Mouse (Mus musculus) heart, postnatal 0 days (tissue): ENCODE measurements around the gene Ube2l3. TPM values are rescaled to one million over a fixed set of nuclear protein-coding genes. Genes with fewer than 3 reads are reported as not detected.
A peak's percentile ranks its signal among the peaks of the same experiment; 100 is the strongest.

Experiments used
- ATAC-seq: fragments of 200-750 bp; cut with Nextera tagmentation; 2 replicates; pipeline ENCODE4 v1.8.0; 2017; ENCODE audit warnings: low read depth, moderate number of reproducible peaks, moderate library complexity; ENCODE audit not compliant: insufficient read depth
- DNase-seq: peaks from one replicate; pipeline ENCODE4 v3.0.0-alpha.2; 2016; ENCODE audit warnings: low spot score
- H3K27ac ChIP-seq: fragments of 300-500 bp; sonication (generic); 2 replicates; pipeline ENCODE4 v1.5.1; 2014; ENCODE audit warnings: low read depth, mild to moderate bottlenecking
- H3K27me3 ChIP-seq: fragments of 300-500 bp; sonication (generic); 2 replicates; pipeline ENCODE4 v1.6.1; 2014; ENCODE audit warnings: low read length, mixed read lengths; ENCODE audit not compliant: control insufficient read depth, insufficient read depth
- H3K36me3 ChIP-seq: fragments of 300-500 bp; sonication (generic); replicated peaks from 2 replicates; pipeline ENCODE4 v1.6.1; 2014; ENCODE audit warnings: low read length, mixed read lengths; ENCODE audit not compliant: control insufficient read depth, insufficient read depth
- H3K4me1 ChIP-seq: fragments of 300-500 bp; sonication (generic); 2 replicates; pipeline ENCODE4 v1.6.1; 2014; ENCODE audit warnings: antibody characterized with exemption; ENCODE audit not compliant: control insufficient read depth, insufficient read depth
- H3K4me2 ChIP-seq: fragments of 300-500 bp; sonication (generic); 2 replicates; pipeline ENCODE4 v1.6.1; 2014; ENCODE audit warnings: low read depth, mild to moderate bottlenecking, low read length, moderate library complexity
- H3K4me3 ChIP-seq: fragments of 300-500 bp; sonication (generic); 2 replicates; pipeline ENCODE4 v1.5.1; 2014; ENCODE audit warnings: low read depth, low read length
- H3K9ac ChIP-seq: fragments of 300-500 bp; sonication (generic); replicated peaks from 2 replicates; pipeline ENCODE4 v1.6.1; 2014; ENCODE audit warnings: low read depth, low read length, mixed read lengths
- H3K9me3 ChIP-seq: fragments of 300-500 bp; sonication (generic); replicated peaks from 2 replicates; pipeline ENCODE4 v1.6.1; 2016; ENCODE audit warnings: low read length; ENCODE audit not compliant: control insufficient read depth
- CTCF ChIP-seq: IDR thresholded peaks from 2 replicates; pipeline ENCODE4 v1.5.1; 2016; ENCODE audit warnings: antibody characterized with exemption, control low read depth, low read depth
- EP300 ChIP-seq: IDR thresholded peaks from 2 replicates; pipeline ENCODE4 v1.6.1; 2016; ENCODE audit warnings: antibody characterized with exemption, low read depth
- WGBS: fragments of 180-500 bp; shearing (Covaris S2); extraction: QIAGEN DNeasy Blood & Tissue Kit; methylation state at CpG from one replicate; pipeline ENCODE4 v1.1.7; 2014; 5-methylcytosine and 5-hydroxymethylcytosine counted together
- polyA plus RNA-seq: library from polyadenylated mRNA; unstranded; fragments of >200 nt; fragmentation: Nextera tagmentation; extraction: Ambion mirVana; gene quantifications from 2 replicates; pipeline ENCODE4 v1.2.1, GENCODE M21; 2015
- total RNA-seq: library from RNA; depleted of rRNA; stranded (reverse); fragments of >200 nt; gene quantifications from 2 replicates; pipeline ENCODE4 v1.2.3, GENCODE M21; 2014; ENCODE audit warnings: low replicate concordance

Ube2l3 gene
- total and polyA plus RNA-seq, 2 experiments from 2014 or later: 62.5 to 254 TPM

DNA sequence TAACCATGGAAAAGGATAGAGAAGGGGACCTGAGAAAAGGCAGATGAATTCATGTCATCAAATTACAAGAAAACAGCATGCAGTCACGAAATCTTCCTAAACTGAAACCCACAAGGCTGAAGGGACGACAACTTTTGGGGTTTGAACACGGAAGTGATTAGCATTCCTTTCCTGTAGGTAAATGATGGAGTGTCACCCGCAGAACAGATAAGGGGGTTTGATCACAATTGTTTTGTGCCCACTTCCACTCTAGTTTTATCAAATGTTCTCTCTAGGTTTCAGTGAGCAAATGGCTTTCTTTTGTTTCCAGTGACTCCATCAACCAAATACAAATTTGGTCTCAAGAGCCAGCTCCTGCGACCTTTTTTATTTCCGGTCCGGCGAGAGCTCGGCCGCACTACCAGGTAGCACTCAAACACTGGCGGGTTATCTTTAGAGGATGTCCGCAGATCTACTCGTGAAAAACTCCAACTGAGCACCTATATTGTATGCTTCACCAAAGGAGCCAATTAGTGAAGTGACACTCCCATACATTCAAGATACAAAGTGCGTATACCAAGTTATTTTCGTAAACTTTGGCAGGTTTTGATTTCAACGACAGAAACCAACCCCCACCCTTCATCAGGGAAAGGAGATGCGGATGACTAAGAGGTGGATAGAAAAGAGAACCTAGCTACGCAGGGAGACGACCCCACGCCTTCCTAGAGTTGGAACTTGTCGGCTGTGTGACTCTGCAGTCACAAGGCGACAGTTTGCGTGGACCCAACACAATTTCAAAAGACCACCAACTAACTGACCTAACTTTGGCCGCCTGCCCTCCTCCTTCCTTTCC is 2.1 kb downstream of the Ube2l3 start:
- Histone ChIP-seq H3K9ac (peak overlapping the region; percentile 95), H3K4me1 (peaks cover 13% of the 10 kb centered on the region), H3K4me3 (peak overlapping the region; percentile 88), H3K36me3 (0 out of 2 replicates have a peak, but pooled peaks cover 6% of the 10 kb centered on the region), H3K4me2 (peak overlapping the region; percentile 73), H3K27ac (peak overlapping the region; percentile 79), H3K27me3 (no peaks in the 10 kb centered on the region), H3K9me3 (no peaks in the 10 kb centered on the region)
- WGBS: 3% methylated on average over 24 of the region's 24 CpGs
- peak; percentile 9; the same call in 1 of the 2 replicates for ATAC-seq
- TF ChIP-seq EP300 (no peak), CTCF (no peak)
- no peak for DNase-seq

- Histone ChIP-seq H3K9me3 (no peaks in the 10 kb centered on the region), H3K27me3 (no peaks in the 10 kb centered on the region), H3K36me3 (no peaks in the 10 kb centered on the region; the same call in 1 of the 2 replicates), H3K4me2 (no peak overlapping the region), H3K4me1 (no peaks in the 10 kb centered on the region), H3K4me3 (no peak overlapping the region), H3K27ac (no peak overlapping the region), H3K9ac (no peak overlapping the region)
- TF ChIP-seq EP300 (no peak), CTCF (no peak)
- ATAC-seq: no peak
- no peak for DNase-seq
- WGBS: 95% methylated on average over 4 of the region's 4 CpGs
These were observed 8.6 kb downstream of the Ube2l3 start for GRCm38 (mm10) chr16:17193823-17194222.

DNA sequence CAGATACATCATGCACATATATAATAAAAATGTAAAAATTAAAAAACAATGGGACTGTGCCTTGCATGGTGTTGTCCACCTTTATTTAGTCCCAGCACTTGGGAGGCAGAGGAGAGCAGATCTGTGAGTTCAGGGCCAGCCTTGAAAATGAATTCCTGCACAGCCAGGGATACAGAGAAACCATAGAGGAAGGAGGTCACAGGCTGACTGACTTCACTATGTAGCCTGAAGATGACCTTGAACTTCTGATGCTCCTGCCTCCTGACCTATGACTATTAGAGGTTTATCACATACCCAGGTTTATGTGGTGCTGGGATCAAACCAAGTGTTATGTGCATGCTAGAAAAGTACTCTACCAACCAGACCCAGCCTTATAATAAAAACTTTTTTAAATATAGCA is 17.0 kb downstream of the Ube2l3 start:
- Histone ChIP-seq H3K9ac (no peak overlapping the region), H3K9me3 (no peaks in the 10 kb centered on the region), H3K4me2 (no peak overlapping the region), H3K36me3 (no peaks in the 10 kb centered on the region; the same call in 1 of the 2 replicates), H3K27me3 (no peaks in the 10 kb centered on the region), H3K4me3 (no peak overlapping the region), H3K4me1 (no peaks in the 10 kb centered on the region; the same call in 1 of the 2 replicates), H3K27ac (no peak overlapping the region)
- no peak for TF ChIP-seq CTCF
- no peak for TF ChIP-seq EP300
- DNase-seq: no peak
- no peak for ATAC-seq

GRCm38 (mm10) chr16:17183003-17183402 is 19.4 kb downstream of the Ube2l3 start:
- TF ChIP-seq EP300 (no peak), CTCF (no peak)

GRCm38 (mm10) chr16:17182136-17182535 is 20.3 kb downstream of the Ube2l3 start:
- no peak for DNase-seq
- no peak overlapping the region for H3K4me2 ChIP-seq
- no peak overlapping the region for H3K27ac ChIP-seq
- no peaks in the 10 kb centered on the region; the same call in 1 of the 2 replicates for H3K4me1 ChIP-seq
- no peak for ATAC-seq
- H3K9me3 ChIP-seq: no peaks in the 10 kb centered on the region
- H3K27me3 ChIP-seq: no peaks in the 10 kb centered on the region
- TF ChIP-seq CTCF: no peak
- no peak for TF ChIP-seq EP300
- no peak overlapping the region for H3K4me3 ChIP-seq
- H3K36me3 ChIP-seq: peaks cover 12% of the 10 kb centered on the region; the same call in 1 of the 2 replicates
- no peak overlapping the region for H3K9ac ChIP-seq
- WGBS: 68% methylated on average over 2 of the region's 2 CpGs

More at GRCm38 (mm10) chr16:17183003-17183402, 19.4 kb downstream of the Ube2l3 start:
- no peak overlapping the region for H3K27ac ChIP-seq
- H3K4me2 ChIP-seq: no peak overlapping the region
- no peaks in the 10 kb centered on the region for H3K9me3 ChIP-seq
- H3K9ac ChIP-seq: no peak overlapping the region
- DNase-seq (no peak), ATAC-seq (no peak)
- H3K36me3 ChIP-seq: peaks cover 5% of the 10 kb centered on the region; the same call in 1 of the 2 replicates
- no peaks in the 10 kb centered on the region for H3K27me3 ChIP-seq
- WGBS: 68% methylated on average over 3 of the region's 3 CpGs
- H3K4me1 ChIP-seq: no peaks in the 10 kb centered on the region; the same call in 1 of the 2 replicates
- no peak overlapping the region for H3K4me3 ChIP-seq
